Mouse (Mus musculus) kidney, adult 2 months (tissue): ENCODE data around the gene Morn1.

ENCODE experiments used
- CTCF ChIP-seq: fragments of 200-500 bp; conservative IDR thresholded peaks from 2 replicates; pipeline ENCODE4 v1.5.1; 2011; ENCODE audit warnings: low read depth, mild to moderate bottlenecking, control low read depth, low read length, moderate library complexity, mixed read lengths; ENCODE audit not compliant: insufficient read depth, insufficient read length
- POLR2A ChIP-seq: fragments of 200-500 bp; IDR thresholded peaks from one replicate; pipeline ENCODE4 v1.6.1; 2011; ENCODE audit warnings: low read depth, low read length, control low read depth

DNA sequence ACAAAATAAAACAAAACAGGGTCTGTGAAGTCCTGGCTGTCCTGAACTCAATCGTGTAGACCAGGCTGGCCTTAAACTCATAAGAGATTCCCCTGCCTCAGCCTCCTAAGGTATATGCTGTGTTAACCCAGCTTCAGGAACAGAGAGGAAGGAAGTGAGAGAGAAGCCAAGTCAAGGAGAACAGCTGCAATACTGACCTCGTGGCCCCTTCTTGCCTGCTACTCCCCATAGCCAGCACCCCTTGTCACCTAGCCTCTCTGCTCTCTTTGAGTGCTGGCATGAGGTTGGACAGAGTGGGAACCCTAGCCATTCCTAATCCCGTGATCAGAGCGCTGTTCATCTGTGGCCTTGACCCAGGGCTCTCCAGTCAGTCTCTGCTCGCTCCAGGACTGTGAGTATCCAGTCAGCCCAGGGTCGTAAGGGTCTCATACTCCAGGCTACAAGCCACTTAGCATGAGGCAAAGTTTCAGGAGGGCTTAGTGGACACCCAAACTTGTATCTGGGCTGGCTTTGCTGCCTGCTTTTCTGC is 35.6 kb downstream of the Morn1 start:
- TF ChIP-seq CTCF = no peak
- no peak for TF ChIP-seq POLR2A
